Mouse (Mus musculus): ENCODE data around the gene Gm10309. TPM values are rescaled to one million over a fixed set of nuclear protein-coding genes. Genes with fewer than 3 reads are reported as not detected.

The Gm10309 gene
- polyA plus RNA-seq, 1 experiment, result 0.05 TPM

DNA sequence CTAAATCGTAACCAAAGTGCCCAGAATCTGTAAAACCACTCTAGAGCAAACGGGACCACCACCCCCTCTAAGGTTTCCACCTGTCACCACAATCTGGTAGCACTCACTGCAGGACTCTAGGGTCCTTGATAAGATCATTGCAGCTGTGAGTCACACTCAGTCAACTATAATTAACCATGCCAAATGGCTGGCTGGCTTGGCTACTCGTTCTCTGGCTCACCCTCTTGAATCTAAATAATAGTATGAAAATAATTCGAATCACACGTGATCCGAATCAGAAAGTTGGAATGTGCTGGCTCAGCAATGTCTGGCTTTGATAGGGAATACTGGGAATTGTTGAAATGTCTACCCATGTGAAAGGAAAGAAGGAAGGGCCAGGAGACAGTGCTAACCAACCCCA is 48.5 kb downstream of the Gm10309 start:
- TF ChIP-seq POLR2A (IDR thresholded peaks at IDR 0.05; ENCODE audit: low read depth, low read length), result no peak
- TF ChIP-seq CTCF (IDR thresholded peaks at IDR 0.05; ENCODE audit: extremely low read depth, insufficient read length, insufficient replicate concordance, low read depth, low read length), result no peak
- Histone ChIP-seq H3K27ac (ENCODE audit: insufficient read depth, low read depth, low read length) (no peak overlapping the region), H3K4me3 (ENCODE audit: low read depth, low read length) (no peak overlapping the region), H3K27me3 (ENCODE audit: control insufficient read depth, insufficient read depth, low read length) (no peaks in the 10 kb centered on the region), H3K36me3 (ENCODE audit: control insufficient read depth, insufficient read depth, low read length) (no peaks in the 10 kb centered on the region), H3K4me1 (ENCODE audit: control insufficient read depth, insufficient read depth, insufficient read length, low read length) (0 out of 2 replicates have a peak, but pooled peaks cover 6% of the 10 kb centered on the region)
- WGBS, result 78% methylated on average over 6 of the region's 6 CpGs

DNA sequence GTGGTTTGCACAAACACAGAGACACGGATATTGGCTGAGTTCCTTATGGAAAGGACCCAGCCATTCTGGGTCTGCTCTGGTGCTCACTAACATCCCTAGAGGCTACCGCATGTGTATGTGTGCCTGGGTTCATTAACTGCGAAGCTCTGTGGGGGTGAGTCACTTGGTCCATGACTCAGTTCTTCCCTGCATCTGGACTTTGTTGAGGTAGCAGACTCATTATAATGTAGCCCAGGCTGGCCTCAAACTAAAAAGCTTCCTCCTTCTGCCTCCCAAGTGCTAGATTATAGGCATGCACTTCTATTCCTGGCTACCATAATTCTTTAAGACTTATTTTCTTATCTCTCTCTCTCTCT is 50.7 kb downstream of the Gm10309 start:
- Histone ChIP-seq H3K4me3 (ENCODE audit: low read depth, low read length) (no peak overlapping the region), H3K27ac (ENCODE audit: insufficient read depth, low read depth, low read length) (no peak overlapping the region), H3K27me3 (ENCODE audit: control insufficient read depth, insufficient read depth, low read length) (no peaks in the 10 kb centered on the region), H3K4me1 (ENCODE audit: control insufficient read depth, insufficient read depth, insufficient read length, low read length) (0 out of 2 replicates have a peak, but pooled peaks cover 6% of the 10 kb centered on the region), H3K36me3 (ENCODE audit: control insufficient read depth, insufficient read depth, low read length) (no peaks in the 10 kb centered on the region)
- TF ChIP-seq CTCF (IDR thresholded peaks at IDR 0.05; ENCODE audit: extremely low read depth, insufficient read length, insufficient replicate concordance, low read depth, low read length) (no peak), POLR2A (IDR thresholded peaks at IDR 0.05; ENCODE audit: low read depth, low read length) (no peak)
- WGBS, result 67% methylated on average over 3 of the region's 3 CpGs

DNA sequence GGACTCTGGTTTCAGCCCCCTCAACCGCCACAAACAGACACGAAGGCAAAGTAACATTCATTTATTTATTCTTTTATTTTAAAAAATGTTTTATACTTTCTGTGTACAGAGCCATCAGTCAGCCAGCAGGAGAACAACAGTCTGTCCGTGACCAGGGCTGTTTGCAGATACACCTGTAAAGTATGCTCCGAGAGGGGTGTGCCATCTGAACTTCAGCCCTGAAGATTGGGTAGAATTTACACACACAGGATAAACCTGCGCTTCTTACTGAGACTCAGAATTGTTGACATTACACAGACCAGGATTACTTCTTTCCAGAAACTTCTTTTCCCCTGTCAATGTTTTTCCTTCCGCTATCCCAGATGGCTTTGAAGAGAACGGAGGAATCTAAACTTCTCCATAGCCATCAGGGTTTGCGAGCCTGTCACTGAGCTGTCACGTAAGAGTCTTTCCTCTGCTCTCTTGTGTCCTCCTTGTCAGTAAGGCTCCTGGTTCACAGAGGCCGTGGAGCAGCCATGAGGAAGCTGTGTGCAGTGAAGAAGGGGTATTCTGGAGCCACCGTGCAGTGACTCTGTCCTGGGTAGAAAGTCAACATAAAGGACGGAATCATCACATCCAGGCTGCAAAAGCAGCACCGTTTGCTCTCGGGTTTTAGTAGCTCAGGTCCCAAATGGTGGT is 51.2 kb downstream of the Gm10309 start:
- TF ChIP-seq POLR2A (IDR thresholded peaks at IDR 0.05; ENCODE audit: low read depth, low read length) (no peak), CTCF (IDR thresholded peaks at IDR 0.05; ENCODE audit: extremely low read depth, insufficient read length, insufficient replicate concordance, low read depth, low read length) (no peak)
- 42% methylated on average over 14 of the region's 14 CpGs for WGBS
- no peak overlapping the region for H3K4me3 ChIP-seq (ENCODE audit: low read depth, low read length)

DNA sequence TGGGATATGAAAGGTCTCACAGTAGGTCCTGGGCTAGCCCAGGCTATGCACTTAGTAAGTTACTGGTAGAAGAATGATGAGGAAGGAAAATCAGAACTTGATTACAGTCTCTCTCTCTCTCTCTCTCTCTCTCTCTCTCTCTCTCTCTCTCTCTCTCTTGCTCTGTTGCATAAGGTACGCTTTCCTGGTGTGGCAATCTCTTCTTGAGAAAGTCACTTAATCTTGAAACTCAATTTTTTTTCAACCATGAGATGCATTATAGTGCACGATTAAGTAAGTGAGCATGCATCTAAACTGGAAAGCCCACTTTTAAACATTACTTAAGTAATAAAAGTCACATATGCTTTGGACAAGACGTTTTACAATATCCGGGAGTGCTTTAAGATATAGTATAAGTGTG is 52.1 kb downstream of the Gm10309 start:
- Histone ChIP-seq H3K27me3 (ENCODE audit: control insufficient read depth, insufficient read depth, low read length) (no peaks in the 10 kb centered on the region), H3K4me1 (ENCODE audit: control insufficient read depth, insufficient read depth, insufficient read length, low read length) (0 out of 2 replicates have a peak, but pooled peaks cover 6% of the 10 kb centered on the region), H3K4me3 (ENCODE audit: low read depth, low read length) (no peak overlapping the region), H3K27ac (ENCODE audit: insufficient read depth, low read depth, low read length) (no peak overlapping the region), H3K36me3 (ENCODE audit: control insufficient read depth, insufficient read depth, low read length) (no peaks in the 10 kb centered on the region)
- WGBS, result 68% methylated on average over 4 of the region's 4 CpGs
- TF ChIP-seq POLR2A (IDR thresholded peaks at IDR 0.05; ENCODE audit: low read depth, low read length), result no peak
- no peak for TF ChIP-seq CTCF (IDR thresholded peaks at IDR 0.05; ENCODE audit: extremely low read depth, insufficient read length, insufficient replicate concordance, low read depth, low read length)

More for the DNA sequence above, 51.2 kb downstream of the Gm10309 start:
- H3K27ac ChIP-seq (ENCODE audit: insufficient read depth, low read depth, low read length), result no peak overlapping the region
- no peaks in the 10 kb centered on the region for H3K36me3 ChIP-seq (ENCODE audit: control insufficient read depth, insufficient read depth, low read length)
- no peaks in the 10 kb centered on the region for H3K27me3 ChIP-seq (ENCODE audit: control insufficient read depth, insufficient read depth, low read length)
- H3K4me1 ChIP-seq (ENCODE audit: control insufficient read depth, insufficient read depth, insufficient read length, low read length), result 0 out of 2 replicates have a peak, but pooled peaks cover 6% of the 10 kb centered on the region

Other genes starting within 250 kb of the Gm10309 start
- gene Epas1, start 248.5 kb upstream of the Gm10309 start, polyA plus RNA-seq (2012; rRNA removed), result 40.7 and 52.0 TPM in 2 replicates

Data from small intestine, adult 2 months (tissue).